Mouse (Mus musculus): Measurements from ENCODE around the gene Mkrn1. TPM values are rescaled to one million over a fixed set of nuclear protein-coding genes. Genes with fewer than 3 reads are reported as not detected.

Gene Mkrn1
- total and polyA plus RNA-seq, 2 experiments from 2014 or later = 57.5 to 61.1 TPM

GRCm38 (mm10) chr6:39435875-39436274 lies 15.6 kb upstream of the Mkrn1 start:
- Histone ChIP-seq H3K4me3 (ENCODE audit: low read depth, low read length) (no peak overlapping the region), H3K4me1 (ENCODE audit: control insufficient read depth, insufficient read depth) (no peaks in the 10 kb centered on the region), H3K27me3 (ENCODE audit: control insufficient read depth, insufficient read depth, low read length) (no peaks in the 10 kb centered on the region), H3K9me3 (replicated peaks; ENCODE audit: control insufficient read depth, low read length) (no peaks in the 10 kb centered on the region), H3K36me3 (replicated peaks; ENCODE audit: control insufficient read depth, insufficient read depth, low read length) (no peaks in the 10 kb centered on the region), H3K27ac (ENCODE audit: low read depth) (no peak overlapping the region), H3K4me2 (ENCODE audit: low read depth, low read length) (no peak overlapping the region), H3K9ac (replicated peaks; ENCODE audit: low read depth, low read length) (no peak overlapping the region)
- TF ChIP-seq EP300 (IDR thresholded peaks at IDR 0.05; ENCODE audit: low read depth) = no peak
- no peak for TF ChIP-seq CTCF (IDR thresholded peaks at IDR 0.05; ENCODE audit: low read depth)
- DNase-seq (ENCODE audit: low spot score) (no peak), ATAC-seq (ENCODE audit: insufficient read depth, low read depth) (no peak)
- WGBS = 75% methylated on average over 5 of the region's 5 CpGs

DNA sequence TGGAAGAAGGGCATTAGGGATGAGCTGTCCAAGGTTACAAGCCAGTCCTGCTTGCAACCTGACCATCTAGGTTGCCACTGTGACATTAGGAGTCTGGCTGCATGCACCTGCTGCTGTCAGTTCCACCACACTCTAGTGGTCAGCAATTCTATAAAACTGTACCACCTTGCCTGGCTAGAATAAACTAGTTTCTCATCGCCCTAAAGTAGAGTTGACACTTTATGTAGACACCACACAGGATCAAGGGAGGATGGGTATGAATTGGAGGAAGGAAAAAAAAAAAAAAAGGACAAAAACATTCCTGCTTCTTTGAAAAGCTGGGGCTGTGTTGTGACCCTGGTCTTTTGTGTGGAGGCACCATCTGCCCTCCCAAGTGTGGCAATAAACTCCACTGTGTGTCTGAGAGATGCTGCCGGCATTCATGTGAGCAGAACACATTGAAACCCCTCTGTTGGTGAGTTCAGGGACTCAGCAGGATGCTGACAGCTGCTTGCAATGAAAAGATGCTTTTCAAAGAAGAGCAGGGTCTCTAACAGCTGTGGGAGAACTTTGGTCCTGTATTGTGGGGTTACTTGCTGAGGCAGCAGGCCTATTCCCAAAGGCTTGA lies 14.7 kb upstream of the Mkrn1 start:
- no peak for DNase-seq (ENCODE audit: low spot score)
- H3K9me3 ChIP-seq (replicated peaks; ENCODE audit: control insufficient read depth, low read length) = no peaks in the 10 kb centered on the region
- H3K27me3 ChIP-seq (ENCODE audit: control insufficient read depth, insufficient read depth, low read length) = no peaks in the 10 kb centered on the region
- no peak for TF ChIP-seq CTCF (IDR thresholded peaks at IDR 0.05; ENCODE audit: low read depth)
- TF ChIP-seq EP300 (IDR thresholded peaks at IDR 0.05; ENCODE audit: low read depth) = no peak
- H3K4me3 ChIP-seq (ENCODE audit: low read depth, low read length) = no peak overlapping the region
- no peak overlapping the region for H3K27ac ChIP-seq (ENCODE audit: low read depth)
- no peak overlapping the region for H3K4me2 ChIP-seq (ENCODE audit: low read depth, low read length)
- H3K4me1 ChIP-seq (ENCODE audit: control insufficient read depth, insufficient read depth) = no peaks in the 10 kb centered on the region
- 55% methylated on average over 2 of the region's 2 CpGs for WGBS
- H3K36me3 ChIP-seq (replicated peaks; ENCODE audit: control insufficient read depth, insufficient read depth, low read length) = no peaks in the 10 kb centered on the region
- no peak overlapping the region for H3K9ac ChIP-seq (replicated peaks; ENCODE audit: low read depth, low read length)
- ATAC-seq (ENCODE audit: insufficient read depth, low read depth) = no peak

DNA sequence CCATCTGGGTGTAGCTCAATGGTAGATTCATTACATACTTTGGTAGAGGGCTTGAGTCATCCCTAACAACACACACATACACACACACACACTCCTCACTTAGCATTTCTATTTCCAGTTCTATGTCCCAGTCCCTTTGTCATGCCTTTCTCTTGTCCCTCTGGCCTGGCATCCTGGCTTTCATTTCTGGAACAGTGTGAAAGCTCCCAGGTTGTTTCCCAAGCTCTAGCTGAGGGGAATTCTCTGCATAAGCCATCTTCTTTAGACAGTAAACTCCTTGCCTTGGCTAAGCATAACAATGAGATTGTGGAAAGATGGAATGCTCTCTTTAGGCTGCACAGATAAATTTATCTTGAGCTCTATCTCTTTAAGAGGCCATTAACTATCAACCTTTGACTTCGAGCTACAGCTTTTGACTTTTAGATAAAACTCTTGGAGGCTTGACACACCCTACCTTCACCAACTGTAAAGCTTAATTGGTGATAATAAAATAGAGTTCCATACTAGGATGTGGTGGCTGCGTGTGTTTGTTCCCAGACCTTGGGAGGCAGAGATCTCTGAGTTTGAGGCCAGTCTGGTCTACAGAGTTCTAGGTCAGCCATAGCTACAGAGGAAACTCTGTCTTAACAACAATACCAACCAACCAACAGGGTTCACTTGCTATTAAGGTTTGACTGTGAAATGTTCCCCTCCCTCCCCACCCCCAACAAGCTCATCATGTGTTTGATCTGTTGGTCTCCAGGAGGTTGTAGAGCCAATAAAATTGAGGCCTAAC lies 14.0 kb upstream of the Mkrn1 start:
- DNase-seq (ENCODE audit: low spot score) (no peak), ATAC-seq (ENCODE audit: insufficient read depth, low read depth) (no peak)
- Histone ChIP-seq H3K36me3 (replicated peaks; ENCODE audit: control insufficient read depth, insufficient read depth, low read length) (no peaks in the 10 kb centered on the region), H3K4me3 (ENCODE audit: low read depth, low read length) (no peak overlapping the region), H3K9me3 (replicated peaks; ENCODE audit: control insufficient read depth, low read length) (no peaks in the 10 kb centered on the region), H3K4me1 (ENCODE audit: control insufficient read depth, insufficient read depth) (no peaks in the 10 kb centered on the region), H3K27ac (ENCODE audit: low read depth) (no peak overlapping the region), H3K4me2 (ENCODE audit: low read depth, low read length) (no peak overlapping the region), H3K27me3 (ENCODE audit: control insufficient read depth, insufficient read depth, low read length) (no peaks in the 10 kb centered on the region), H3K9ac (replicated peaks; ENCODE audit: low read depth, low read length) (no peak overlapping the region)
- 71% methylated on average over 2 of the region's 2 CpGs for WGBS
- TF ChIP-seq EP300 (IDR thresholded peaks at IDR 0.05; ENCODE audit: low read depth) (no peak), CTCF (IDR thresholded peaks at IDR 0.05; ENCODE audit: low read depth) (no peak)

- ATAC-seq (ENCODE audit: insufficient read depth, low read depth) (no peak), DNase-seq (ENCODE audit: low spot score) (no peak)
- no peak overlapping the region for H3K4me3 ChIP-seq (ENCODE audit: low read depth, low read length)
- no peaks in the 10 kb centered on the region for H3K36me3 ChIP-seq (replicated peaks; ENCODE audit: control insufficient read depth, insufficient read depth, low read length)
- H3K27me3 ChIP-seq (ENCODE audit: control insufficient read depth, insufficient read depth, low read length) = no peaks in the 10 kb centered on the region
- H3K27ac ChIP-seq (ENCODE audit: low read depth) = no peak overlapping the region
- H3K9me3 ChIP-seq (replicated peaks; ENCODE audit: control insufficient read depth, low read length) = no peaks in the 10 kb centered on the region
- TF ChIP-seq CTCF (IDR thresholded peaks at IDR 0.05; ENCODE audit: low read depth) (no peak), EP300 (IDR thresholded peaks at IDR 0.05; ENCODE audit: low read depth) (no peak)
- no peak overlapping the region for H3K9ac ChIP-seq (replicated peaks; ENCODE audit: low read depth, low read length)
- no peaks in the 10 kb centered on the region for H3K4me1 ChIP-seq (ENCODE audit: control insufficient read depth, insufficient read depth)
- no peak overlapping the region for H3K4me2 ChIP-seq (ENCODE audit: low read depth, low read length)
These were observed 13.4 kb upstream of the Mkrn1 start for GRCm38 (mm10) chr6:39433701-39434100.

DNA sequence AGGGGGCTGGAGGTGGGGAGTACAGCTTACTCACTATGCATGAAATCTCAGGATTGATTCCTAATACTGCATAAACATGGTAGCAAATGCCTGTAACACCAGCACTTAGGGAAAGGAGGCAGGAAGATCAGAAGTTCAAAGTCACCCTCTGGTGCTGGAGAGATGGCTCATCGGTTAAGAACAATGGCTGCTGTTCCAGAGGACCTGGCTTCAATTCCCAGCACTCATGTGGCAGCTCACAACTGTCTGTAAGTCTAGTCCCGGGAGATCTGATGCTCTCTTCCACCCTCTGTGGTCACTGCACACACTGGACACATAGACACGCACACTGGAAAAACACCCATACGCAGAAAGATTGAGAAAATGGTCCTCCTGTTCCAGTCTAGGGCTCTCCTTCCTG lies 12.9 kb upstream of the Mkrn1 start:
- WGBS = 76% methylated on average over 4 of the region's 4 CpGs
- DNase-seq (ENCODE audit: low spot score) = no peak
- H3K4me3 ChIP-seq (ENCODE audit: low read depth, low read length) = no peak overlapping the region
- no peak overlapping the region for H3K9ac ChIP-seq (replicated peaks; ENCODE audit: low read depth, low read length)
- H3K4me2 ChIP-seq (ENCODE audit: low read depth, low read length) = no peak overlapping the region
- H3K27me3 ChIP-seq (ENCODE audit: control insufficient read depth, insufficient read depth, low read length) = no peaks in the 10 kb centered on the region
- no peaks in the 10 kb centered on the region for H3K9me3 ChIP-seq (replicated peaks; ENCODE audit: control insufficient read depth, low read length)
- no peaks in the 10 kb centered on the region for H3K36me3 ChIP-seq (replicated peaks; ENCODE audit: control insufficient read depth, insufficient read depth, low read length)
- H3K27ac ChIP-seq (ENCODE audit: low read depth) = no peak overlapping the region
- TF ChIP-seq EP300 (IDR thresholded peaks at IDR 0.05; ENCODE audit: low read depth) (no peak), CTCF (IDR thresholded peaks at IDR 0.05; ENCODE audit: low read depth) (no peak)
- ATAC-seq (ENCODE audit: insufficient read depth, low read depth) = no peak
- H3K4me1 ChIP-seq (ENCODE audit: control insufficient read depth, insufficient read depth) = no peaks in the 10 kb centered on the region
